Mouse (Mus musculus) heart, embryonic 10.5 days (tissue): Measurements from ENCODE around the gene Mlxip. TPM values are rescaled to one million over a fixed set of nuclear protein-coding genes. Genes with fewer than 3 reads are reported as not detected.
A peak's percentile ranks its signal among the peaks of the same experiment; 100 is the strongest.

Experiments
- DNase-seq: peaks from one replicate; pipeline ENCODE4 v3.0.0-alpha.2; 2017; ENCODE audit warnings: low spot score
- H3K27ac ChIP-seq: fragments of 300-500 bp; sonication (generic); 2 replicates; pipeline ENCODE4 v1.5.1; 2016; ENCODE audit warnings: mild to moderate bottlenecking
- H3K27me3 ChIP-seq: fragments of 300-500 bp; sonication (generic); 2 replicates; pipeline ENCODE4 v1.6.1; 2016; ENCODE audit warnings: mild to moderate bottlenecking; ENCODE audit not compliant: poor library complexity, insufficient read depth, severe bottlenecking
- H3K36me3 ChIP-seq: fragments of 300-500 bp; sonication (generic); 2 replicates; pipeline ENCODE4 v1.6.1; 2016; ENCODE audit warnings: mild to moderate bottlenecking, moderate library complexity
- H3K4me1 ChIP-seq: fragments of 300-500 bp; sonication (generic); 2 replicates; pipeline ENCODE4 v1.6.1; 2016; ENCODE audit warnings: mild to moderate bottlenecking
- H3K4me3 ChIP-seq: fragments of 300-500 bp; sonication (generic); 2 replicates; pipeline ENCODE4 v1.5.1; 2016; ENCODE audit warnings: mild to moderate bottlenecking, moderate library complexity
- H3K9me3 ChIP-seq: fragments of 300-500 bp; sonication (generic); 2 replicates; pipeline ENCODE4 v1.6.1; 2016; ENCODE audit warnings: mild to moderate bottlenecking, moderate library complexity
- WGBS: fragments of 180-500 bp; shearing (Covaris S2); methylation state at CpG from one replicate; pipeline ENCODE4 v1.1.7; 2016; 5-methylcytosine and 5-hydroxymethylcytosine counted together
- polyA plus RNA-seq: library from polyadenylated mRNA; unstranded; fragments of >200 nt; fragmentation: Nextera tagmentation; extraction: Ambion mirVana; gene quantifications from 2 replicates; pipeline ENCODE4 v1.2.1, GENCODE M21; 2016

Gene Mlxip
- polyA plus RNA-seq, 1 experiment from 2014 or later, result 17.0 TPM

DNA sequence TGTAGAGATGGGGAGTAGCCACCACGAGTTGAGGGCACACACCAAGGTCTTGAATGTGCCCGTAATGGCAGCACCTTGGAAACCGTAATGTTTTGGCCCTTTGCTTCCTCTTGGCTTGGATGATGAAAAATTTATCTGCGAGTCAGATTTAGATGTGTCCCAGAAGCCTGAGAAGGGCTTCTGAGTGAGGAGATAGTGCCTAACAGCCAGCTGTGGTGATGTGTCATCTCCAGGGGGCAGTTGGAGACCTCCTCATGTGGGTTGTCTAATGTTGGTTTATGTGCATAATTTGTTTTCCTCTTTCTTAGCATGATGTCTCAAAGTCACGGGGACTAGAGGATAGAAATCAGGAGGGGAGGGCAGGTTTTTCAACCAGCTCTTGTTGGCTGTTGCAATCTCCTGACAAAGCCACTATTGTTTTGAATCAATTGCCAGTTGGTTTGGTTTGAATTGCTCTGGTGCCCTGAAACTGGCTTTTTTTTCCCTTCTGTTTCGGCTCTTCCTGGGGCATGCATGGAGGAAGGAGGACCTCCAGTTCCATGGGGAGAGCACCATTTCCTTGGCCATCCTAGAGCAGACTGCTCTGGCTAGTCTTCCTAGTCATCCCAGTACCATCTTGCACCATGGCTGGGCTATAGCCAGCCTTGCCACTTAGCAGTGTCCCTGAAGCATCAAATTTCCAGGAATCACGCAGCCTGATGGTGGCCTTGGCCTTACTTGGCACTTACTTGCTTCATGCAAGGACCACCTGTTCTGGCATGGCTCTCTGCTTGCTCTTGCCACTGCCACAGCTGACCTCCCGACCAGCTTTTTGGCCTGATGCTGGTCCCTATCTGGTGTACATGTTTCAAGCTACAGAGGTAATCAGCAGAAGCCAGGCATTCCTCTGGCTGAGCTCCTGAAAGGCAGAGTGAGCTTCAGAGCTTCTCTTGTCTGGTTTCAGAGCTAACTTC, 22.2 kb downstream of the Mlxip start:
- 73% methylated on average over 8 of the region's 8 CpGs for WGBS
- no peak overlapping the region for H3K27ac ChIP-seq
- no peak for DNase-seq

DNA sequence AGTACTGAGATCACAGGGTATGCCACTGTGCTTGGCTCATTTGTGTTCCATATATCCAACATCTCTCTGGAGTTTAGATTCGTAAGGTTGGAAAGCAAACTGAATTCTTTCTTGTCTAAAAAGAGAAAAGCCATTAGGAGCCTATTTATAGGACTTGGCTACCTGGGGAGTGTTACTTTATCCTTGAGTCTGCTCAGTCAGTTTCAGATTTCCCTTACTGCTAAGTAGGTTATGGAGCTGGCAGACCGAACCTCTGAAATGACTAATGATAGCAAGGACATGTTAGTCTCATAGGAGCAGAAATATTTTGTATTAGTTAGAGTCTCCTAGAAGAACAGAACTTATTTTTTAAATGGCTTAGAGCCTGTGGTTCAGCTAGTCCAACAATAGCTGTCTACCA, 29.3 kb downstream of the Mlxip start:
- H3K9me3 ChIP-seq, result no peaks in the 10 kb centered on the region
- no peaks in the 10 kb centered on the region for H3K27me3 ChIP-seq
- H3K4me1 ChIP-seq, result peaks cover 18% of the 10 kb centered on the region
- H3K36me3 ChIP-seq, result peaks cover 9% of the 10 kb centered on the region
- DNase-seq, result no peak
- no peak overlapping the region for H3K27ac ChIP-seq
- WGBS, result 46% methylated on average over 2 of the region's 2 CpGs
- no peak overlapping the region for H3K4me3 ChIP-seq

More for the DNA sequence above, 22.2 kb downstream of the Mlxip start:
- Histone ChIP-seq H3K9me3 (no peaks in the 10 kb centered on the region), H3K36me3 (no peaks in the 10 kb centered on the region), H3K4me3 (no peak overlapping the region), H3K4me1 (peaks cover 24% of the 10 kb centered on the region), H3K27me3 (no peaks in the 10 kb centered on the region)

DNA sequence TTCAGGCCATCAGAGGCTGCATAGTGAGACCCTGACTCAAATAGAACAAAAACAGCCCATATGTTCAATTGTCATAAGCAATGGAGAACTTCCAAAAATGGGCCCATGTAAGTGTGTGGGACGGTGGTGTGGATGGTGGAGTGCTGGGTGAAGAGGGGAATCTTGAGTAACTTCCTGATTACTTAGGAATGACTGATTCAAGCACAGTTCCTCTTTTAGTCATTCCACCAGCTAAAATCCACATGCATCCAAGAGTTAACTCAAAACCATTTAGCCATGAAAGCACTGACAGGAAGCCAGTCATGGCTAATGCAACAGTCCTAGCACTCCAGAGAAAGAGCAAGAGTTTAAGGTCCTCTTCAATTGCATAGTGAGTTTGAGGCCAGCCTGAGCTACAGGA, 33.0 kb downstream of the Mlxip start:
- no peaks in the 10 kb centered on the region for H3K27me3 ChIP-seq
- H3K9me3 ChIP-seq, result no peaks in the 10 kb centered on the region
- H3K4me3 ChIP-seq, result no peak overlapping the region
- 88% methylated on average over 1 of the region's 1 CpGs for whole genome bisulfite sequencing
- H3K36me3 ChIP-seq, result peaks cover 9% of the 10 kb centered on the region
- no peak overlapping the region for H3K27ac ChIP-seq
- H3K4me1 ChIP-seq, result peaks cover 17% of the 10 kb centered on the region
- peak; percentile 33 for DNase-seq

DNA sequence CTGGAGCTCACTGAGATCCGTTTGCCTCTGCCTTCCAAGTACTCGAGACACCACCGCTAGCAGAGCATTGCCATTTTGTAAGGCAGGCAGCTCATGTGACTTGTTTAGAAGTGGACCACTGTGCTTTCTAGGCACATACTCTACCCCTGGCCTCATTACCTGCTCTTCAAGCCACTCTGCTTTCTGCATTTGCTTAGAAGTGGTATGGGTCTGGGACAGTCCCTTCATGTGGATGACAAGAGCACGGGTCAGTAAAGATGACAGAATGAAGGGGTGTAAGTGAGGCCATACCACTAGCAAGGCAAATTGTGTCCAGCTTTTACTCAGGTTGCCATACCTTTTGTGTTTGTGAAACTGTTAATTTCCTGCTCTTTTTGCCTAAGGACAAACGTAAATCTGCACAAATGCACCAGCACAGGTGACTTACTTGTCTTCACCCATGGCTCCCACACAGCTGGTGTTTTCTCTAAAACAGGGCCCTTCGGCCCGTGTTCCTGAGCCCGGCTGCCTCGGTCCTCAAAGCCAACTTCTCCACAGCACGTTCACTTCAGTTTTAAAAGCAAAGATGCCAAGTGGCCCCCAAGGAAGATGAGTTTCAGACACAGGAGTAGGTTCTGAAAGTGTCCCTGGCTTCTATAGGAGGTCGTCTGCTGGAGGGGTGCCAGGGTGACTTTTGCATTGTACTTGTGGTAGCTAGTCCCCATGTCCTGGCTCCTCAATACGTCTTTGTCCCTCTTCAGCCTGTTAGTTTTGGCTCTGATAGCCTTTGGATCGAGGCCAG, 37.1 kb downstream of the Mlxip start:
- Histone ChIP-seq H3K27ac (no peak overlapping the region), H3K36me3 (peaks cover 3% of the 10 kb centered on the region), H3K27me3 (no peaks in the 10 kb centered on the region), H3K9me3 (no peaks in the 10 kb centered on the region), H3K4me3 (no peak overlapping the region), H3K4me1 (peaks cover 19% of the 10 kb centered on the region)
- 78% methylated on average over 13 of the region's 13 CpGs for WGBS
- DNase-seq, result no peak

DNA sequence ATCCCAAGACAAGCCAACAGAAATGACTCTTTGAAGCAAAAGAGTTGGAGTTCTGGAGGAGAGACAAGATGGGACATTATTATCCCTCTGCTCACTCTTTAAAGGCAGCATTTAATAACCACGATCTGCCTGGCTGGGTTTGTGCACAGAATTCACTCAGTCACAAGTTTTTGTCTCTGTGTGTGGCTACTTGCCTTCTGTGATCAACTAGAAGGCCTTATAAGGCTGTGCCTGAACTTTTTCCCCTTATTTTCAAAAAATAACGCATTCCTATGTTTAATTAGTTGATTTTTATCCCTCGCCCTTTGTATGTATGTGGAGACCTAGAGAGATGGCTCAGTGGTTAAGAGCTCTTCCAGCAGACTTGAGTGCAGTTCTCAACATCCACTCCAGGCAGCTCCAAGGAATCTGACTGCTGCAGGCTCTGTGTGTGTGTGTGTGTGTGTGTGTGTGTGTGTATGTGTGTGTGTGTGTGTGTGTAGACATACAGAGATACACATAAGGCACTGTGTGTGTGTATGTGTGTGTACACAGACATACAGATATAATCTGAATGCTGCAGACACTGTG, 37.8 kb downstream of the Mlxip start:
- no peaks in the 10 kb centered on the region for H3K27me3 ChIP-seq
- DNase-seq, result no peak
- H3K4me1 ChIP-seq, result peaks cover 20% of the 10 kb centered on the region
- no peak overlapping the region for H3K4me3 ChIP-seq
- H3K9me3 ChIP-seq, result no peaks in the 10 kb centered on the region
- no peak overlapping the region for H3K27ac ChIP-seq
- no peaks in the 10 kb centered on the region for H3K36me3 ChIP-seq
- 82% methylated on average over 3 of the region's 3 CpGs for WGBS

DNA sequence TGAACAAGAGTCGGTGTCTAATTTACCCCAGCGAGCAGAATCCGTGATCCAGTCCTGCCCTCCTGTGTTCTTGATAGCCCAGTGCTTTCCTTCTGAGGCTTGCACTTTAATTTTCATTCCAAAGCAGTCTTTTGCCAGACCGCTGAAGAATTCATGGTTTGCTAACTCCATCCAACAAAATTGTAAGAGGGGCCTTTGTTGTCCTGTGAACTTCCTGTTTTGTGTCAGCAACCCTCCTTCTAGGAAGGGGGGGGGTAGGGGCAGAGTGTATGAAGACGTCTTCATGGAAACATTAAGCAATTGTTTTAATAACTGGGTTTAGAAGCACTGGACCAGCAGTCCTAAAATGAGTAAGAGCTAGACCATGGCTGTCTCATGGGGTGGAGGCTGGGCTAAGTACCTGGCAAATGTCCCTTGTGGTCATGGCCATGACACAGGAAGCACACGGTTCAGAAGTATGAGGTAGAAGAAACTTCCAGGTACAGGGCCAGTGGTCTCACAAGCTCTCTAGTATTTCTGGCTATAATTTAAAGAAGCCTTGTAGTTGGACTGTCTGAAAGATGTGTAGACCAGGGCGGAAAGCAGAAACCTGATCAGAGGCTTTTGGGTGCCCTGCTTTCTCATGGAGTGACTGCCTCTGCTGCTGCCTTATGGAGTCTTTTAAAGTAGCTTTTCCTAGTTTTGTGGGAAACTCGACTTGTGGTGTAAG, 41.6 kb downstream of the Mlxip start:
- no peak overlapping the region for H3K4me3 ChIP-seq
- no peak for DNase-seq
- WGBS, result 72% methylated on average over 8 of the region's 8 CpGs
- H3K27me3 ChIP-seq, result no peaks in the 10 kb centered on the region
- no peaks in the 10 kb centered on the region for H3K36me3 ChIP-seq
- H3K27ac ChIP-seq, result peak overlapping the region; percentile 47; the same call in 1 of the 2 replicates
- no peaks in the 10 kb centered on the region for H3K9me3 ChIP-seq
- H3K4me1 ChIP-seq, result peaks cover 41% of the 10 kb centered on the region

DNA sequence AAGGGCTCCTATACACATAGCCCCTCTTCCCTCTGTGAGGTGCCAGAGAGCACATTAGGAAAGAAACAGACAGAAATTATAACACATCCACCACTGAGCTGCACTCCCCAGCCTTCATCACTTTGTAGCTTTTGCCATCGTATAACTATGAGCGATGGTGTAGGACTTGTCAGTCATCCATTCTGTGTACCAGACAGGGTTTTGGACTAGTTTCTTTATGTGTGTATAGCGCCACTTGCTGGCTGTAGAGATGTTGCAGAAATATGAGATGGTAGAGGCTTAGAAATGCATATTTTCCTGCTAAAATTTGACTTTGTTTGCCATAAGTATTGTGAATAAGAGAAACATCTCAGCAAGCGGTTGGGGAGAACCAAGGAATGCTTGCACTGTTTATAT, 42.2 kb downstream of the Mlxip start:
- Histone ChIP-seq H3K9me3 (no peaks in the 10 kb centered on the region), H3K27ac (no peak overlapping the region), H3K4me1 (peaks cover 40% of the 10 kb centered on the region), H3K36me3 (peaks cover under 1% of the 10 kb centered on the region; the same call in 1 of the 2 replicates), H3K4me3 (no peak overlapping the region), H3K27me3 (no peaks in the 10 kb centered on the region)
- WGBS, result 50% methylated on average over 4 of the region's 4 CpGs
- DNase-seq, result no peak

DNA sequence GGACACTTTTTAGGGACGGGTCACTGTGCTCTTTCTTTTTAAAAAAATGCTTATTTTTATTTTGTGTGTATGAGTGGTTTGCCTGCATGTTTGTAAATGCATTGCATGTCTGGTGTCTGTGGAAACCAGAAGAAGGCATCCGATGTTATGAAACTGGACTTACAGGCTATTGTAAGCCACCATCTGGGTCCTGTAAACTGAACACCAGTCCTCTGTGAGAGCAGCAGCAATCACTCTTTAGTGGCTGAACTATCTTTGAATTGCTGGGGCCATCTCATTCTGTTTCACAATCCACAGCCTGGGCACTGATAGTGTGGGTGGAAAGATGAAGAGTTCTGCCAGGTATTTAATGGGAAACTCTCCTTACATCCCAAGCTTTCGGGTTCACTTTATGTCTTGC, 43.8 kb downstream of the Mlxip start:
- H3K9me3 ChIP-seq, result no peaks in the 10 kb centered on the region
- H3K4me3 ChIP-seq, result no peak overlapping the region
- DNase-seq, result no peak
- 74% methylated on average over 3 of the region's 3 CpGs for WGBS
- no peaks in the 10 kb centered on the region for H3K27me3 ChIP-seq
- H3K4me1 ChIP-seq, result peaks cover 32% of the 10 kb centered on the region
- H3K27ac ChIP-seq, result no peak overlapping the region
- H3K36me3 ChIP-seq, result peaks cover 16% of the 10 kb centered on the region

DNA sequence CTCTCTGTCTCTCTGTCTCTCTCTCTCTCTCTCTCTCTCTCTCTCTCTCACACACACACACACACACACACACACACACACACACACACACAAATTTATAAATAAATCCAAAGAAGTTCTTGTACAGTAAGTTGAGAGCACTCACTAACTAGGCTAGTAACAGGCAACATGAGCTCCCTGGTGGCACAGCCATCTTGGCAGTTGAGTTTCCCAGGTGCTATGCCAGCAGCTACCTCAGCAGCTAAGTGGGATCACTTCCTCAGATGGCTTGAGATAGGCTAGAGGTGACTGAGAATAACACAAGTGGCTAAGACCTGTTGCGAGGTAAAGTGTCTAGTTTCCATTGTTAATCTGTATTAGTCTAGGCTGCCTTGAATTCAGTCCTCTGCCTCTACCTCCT, 44.7 kb downstream of the Mlxip start:
- 77% methylated on average over 1 of the region's 1 CpGs for WGBS
- H3K27ac ChIP-seq, result no peak overlapping the region
- H3K4me1 ChIP-seq, result peaks cover 32% of the 10 kb centered on the region
- H3K27me3 ChIP-seq, result no peaks in the 10 kb centered on the region
- no peaks in the 10 kb centered on the region for H3K9me3 ChIP-seq
- H3K4me3 ChIP-seq, result no peak overlapping the region
- no peak for DNase-seq
- H3K36me3 ChIP-seq, result peaks cover 22% of the 10 kb centered on the region

DNA sequence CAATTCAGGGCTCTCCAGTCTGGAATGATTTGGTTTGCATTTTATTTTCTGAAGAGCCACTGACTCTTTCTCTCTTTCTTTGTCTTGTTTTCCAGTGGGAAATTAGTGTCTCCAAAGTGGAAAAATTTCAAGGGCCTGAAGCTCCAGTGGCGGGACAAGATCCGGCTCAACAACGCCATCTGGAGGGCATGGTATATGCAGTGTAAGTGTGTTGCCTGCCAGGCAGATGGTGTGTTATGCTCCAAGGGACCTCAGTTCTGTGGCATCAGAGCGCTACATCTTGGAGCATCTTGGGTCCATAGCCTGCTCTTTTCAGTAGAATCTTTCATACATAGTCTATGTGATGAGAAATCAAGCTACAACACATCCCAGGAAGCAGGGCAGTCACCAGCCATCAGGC, 45.3 kb downstream of the Mlxip start:
- no peak overlapping the region for H3K4me3 ChIP-seq
- WGBS, result 78% methylated on average over 4 of the region's 4 CpGs
- H3K4me1 ChIP-seq, result peaks cover 32% of the 10 kb centered on the region
- H3K9me3 ChIP-seq, result no peaks in the 10 kb centered on the region
- no peak overlapping the region for H3K27ac ChIP-seq
- no peak for DNase-seq
- H3K36me3 ChIP-seq, result peaks cover 28% of the 10 kb centered on the region
- H3K27me3 ChIP-seq, result no peaks in the 10 kb centered on the region

DNA sequence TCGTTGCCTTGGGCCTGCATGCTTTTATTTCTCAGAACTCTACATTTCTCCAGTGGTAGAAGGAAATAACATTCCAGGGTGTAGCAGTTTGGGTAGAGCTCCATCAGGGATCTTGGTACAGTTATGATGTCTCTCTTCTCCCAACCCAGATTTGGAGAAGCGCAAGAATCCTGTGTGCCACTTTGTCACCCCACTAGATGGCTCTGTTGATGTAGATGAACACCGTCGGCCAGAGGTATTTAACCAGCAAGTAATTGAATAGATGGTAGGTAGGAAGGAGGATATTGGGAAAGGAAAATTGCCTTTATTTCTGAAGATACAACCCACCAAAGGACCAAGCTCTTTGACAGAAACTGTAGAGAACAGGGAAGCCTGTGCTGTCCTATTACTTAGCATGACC, 46.1 kb downstream of the Mlxip start:
- H3K9me3 ChIP-seq, result no peaks in the 10 kb centered on the region
- WGBS, result 68% methylated on average over 4 of the region's 4 CpGs
- H3K36me3 ChIP-seq, result peaks cover 35% of the 10 kb centered on the region
- no peaks in the 10 kb centered on the region for H3K27me3 ChIP-seq
- H3K27ac ChIP-seq, result no peak overlapping the region
- H3K4me3 ChIP-seq, result no peak overlapping the region
- no peak for DNase-seq
- H3K4me1 ChIP-seq, result peaks cover 31% of the 10 kb centered on the region

DNA sequence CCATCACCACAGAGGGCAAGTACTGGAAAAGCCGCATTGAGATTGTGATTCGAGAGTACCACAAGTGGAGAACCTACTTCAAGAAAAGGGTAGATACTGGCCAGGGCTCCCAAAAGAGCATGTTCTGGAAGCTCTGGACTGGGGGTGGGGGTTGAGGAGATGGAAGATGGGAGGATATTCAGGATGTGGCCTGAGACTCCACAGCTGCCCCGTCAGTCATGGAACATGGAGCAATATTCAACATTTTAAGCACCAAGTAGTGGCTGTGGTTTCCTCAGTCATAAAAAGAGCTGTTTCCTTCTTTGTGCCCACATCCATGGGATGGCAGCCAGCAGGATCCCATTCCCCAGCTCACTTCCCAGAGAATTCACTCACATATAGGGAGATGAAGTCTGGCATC, 47.7 kb downstream of the Mlxip start:
- Histone ChIP-seq H3K9me3 (no peaks in the 10 kb centered on the region), H3K36me3 (peaks cover 45% of the 10 kb centered on the region), H3K4me1 (peaks cover 21% of the 10 kb centered on the region), H3K27me3 (no peaks in the 10 kb centered on the region), H3K4me3 (no peak overlapping the region), H3K27ac (no peak overlapping the region)
- no peak for DNase-seq
- 85% methylated on average over 3 of the region's 3 CpGs for WGBS
